Mouse (Mus musculus) layer of hippocampus, postnatal 10 days (tissue): Measurements from ENCODE around the gene Serinc2. TPM values are rescaled to one million over a fixed set of nuclear protein-coding genes. Genes with fewer than 3 reads are reported as not detected.

Experiments
- DNase-seq, 2 experiments: peaks; one replicate each; pipeline ENCODE4 v3.0.0; 2021; ENCODE audit warnings: low spot score in 2 of 2
- long read RNA-seq: library from polyadenylated mRNA; stranded (forward); transcript quantifications from one replicate; pipeline ENCODE4 v2.0.0, GENCODE M21; 2023
- total RNA-seq, 2 experiments: library from RNA; stranded (reverse); gene quantifications; 2 replicates each; pipeline ENCODE4 v1.2.3; 2021

Gene Serinc2
- total RNA-seq, result 1 to 10 TPM; 6.3 to 6.4 TPM
- long read RNA-seq, transcript Serinc2-201 (10 exons, 1,878 nt), result major isoform, 8 of 11 reads
- long read RNA-seq, partial matches to known transcripts, result 0 of 11 reads
- long read RNA-seq, other reads (novel, unspliced or antisense), result 3 of 11 reads

DNA sequence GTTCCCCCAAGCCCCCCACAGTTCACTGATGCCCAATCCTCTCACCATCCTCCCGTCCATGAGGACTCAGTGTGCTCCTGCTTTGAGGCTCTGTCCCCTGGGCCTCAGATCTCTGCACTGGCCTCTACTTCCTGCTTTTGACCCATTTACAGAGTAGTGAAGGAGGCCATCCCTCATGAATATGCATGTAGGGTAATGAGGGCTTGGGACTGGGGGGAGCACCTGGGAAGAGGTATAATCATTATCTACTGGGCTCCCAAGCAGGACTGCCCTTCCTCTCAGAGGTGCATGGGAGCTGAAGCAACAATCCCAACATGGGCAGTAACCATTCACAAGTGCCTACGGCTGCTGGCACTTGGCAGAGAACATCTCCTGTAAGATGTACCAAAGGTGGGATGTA, at the start of gene Serinc2:
Serinc2 (minus strand) TSS at position 101 of the 400 bp plus-strand sequence.
- no peak for DNase-seq

DNA sequence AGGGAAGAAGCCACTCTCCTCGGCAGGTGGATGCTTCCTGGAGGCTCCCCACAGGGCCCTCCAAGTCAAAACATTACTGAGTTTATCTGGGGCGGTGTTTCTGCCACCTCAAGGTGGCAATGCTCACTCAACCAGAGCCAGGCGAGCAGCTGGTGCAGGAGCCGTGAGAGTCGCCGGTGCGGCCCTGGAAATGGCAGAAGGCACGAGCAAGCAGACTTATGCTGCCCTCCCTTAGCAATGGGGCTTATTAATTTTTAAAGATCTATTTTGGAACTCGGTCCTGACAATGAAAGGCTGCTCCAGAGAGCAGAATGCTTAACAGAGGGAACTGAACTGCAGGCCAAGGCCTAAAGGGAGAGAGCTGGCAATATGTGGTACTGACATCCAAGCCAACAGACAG, 48.4 kb upstream of the Serinc2 start:
- DNase-seq, result peak in 1 of 2 experiments; percentile 25

- no peak for DNase-seq
Observed at GRCm38 (mm10) chr4:130325446-130325845, 46.4 kb upstream of the Serinc2 start.

GRCm38 (mm10) chr4:130323607-130324006, 44.6 kb upstream of the Serinc2 start:
- no peak for DNase-seq

GRCm38 (mm10) chr4:130323165-130323564, 44.2 kb upstream of the Serinc2 start:
- no peak for DNase-seq

- DNase-seq, result no peak
Observed at GRCm38 (mm10) chr4:130322567-130322966, 43.6 kb upstream of the Serinc2 start.

DNA sequence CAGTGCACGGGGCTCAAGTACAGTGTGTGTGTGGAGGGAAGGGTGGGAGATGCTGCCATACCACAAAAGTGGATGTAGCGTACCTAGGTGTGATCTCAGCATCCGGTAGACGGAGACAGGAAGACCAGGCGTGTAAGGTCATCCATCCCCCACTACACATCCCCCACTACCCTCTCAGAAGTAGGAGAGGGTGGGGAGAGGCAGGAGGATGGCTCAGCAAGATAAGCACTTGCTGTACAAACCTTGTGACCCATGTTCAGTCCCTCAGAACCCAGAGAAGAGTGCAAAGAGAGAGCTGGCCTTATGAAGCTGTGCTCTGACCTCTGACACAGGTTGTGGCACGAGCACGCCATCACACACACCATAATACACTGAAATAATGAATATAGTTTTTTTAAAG, 42.6 kb upstream of the Serinc2 start:
- DNase-seq, result no peak

GRCm38 (mm10) chr4:130319564-130319963, 40.6 kb upstream of the Serinc2 start:
- DNase-seq, result no peak

GRCm38 (mm10) chr4:130318122-130318521, 39.1 kb upstream of the Serinc2 start:
- no peak for DNase-seq

DNA sequence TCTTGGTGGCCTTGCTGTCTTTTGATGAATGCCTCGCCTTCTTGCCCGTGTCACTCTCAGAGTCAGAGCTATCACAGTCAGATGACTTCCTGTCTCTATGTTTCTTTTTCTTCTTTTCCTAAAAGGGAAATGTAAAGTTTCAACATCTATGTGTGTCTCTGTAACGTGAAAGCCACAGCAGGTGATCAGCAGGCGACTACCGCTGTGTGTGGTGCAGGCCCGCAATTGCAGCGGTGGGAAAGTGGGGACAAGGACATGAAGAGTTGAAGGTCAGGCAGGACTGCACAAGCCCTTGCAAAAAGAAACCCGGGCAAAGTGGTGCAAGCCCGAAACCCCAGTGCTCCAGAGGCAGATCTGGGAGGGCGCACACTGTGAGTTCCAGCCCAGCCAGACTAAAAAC, 37.7 kb upstream of the Serinc2 start:
- no peak for DNase-seq

DNA sequence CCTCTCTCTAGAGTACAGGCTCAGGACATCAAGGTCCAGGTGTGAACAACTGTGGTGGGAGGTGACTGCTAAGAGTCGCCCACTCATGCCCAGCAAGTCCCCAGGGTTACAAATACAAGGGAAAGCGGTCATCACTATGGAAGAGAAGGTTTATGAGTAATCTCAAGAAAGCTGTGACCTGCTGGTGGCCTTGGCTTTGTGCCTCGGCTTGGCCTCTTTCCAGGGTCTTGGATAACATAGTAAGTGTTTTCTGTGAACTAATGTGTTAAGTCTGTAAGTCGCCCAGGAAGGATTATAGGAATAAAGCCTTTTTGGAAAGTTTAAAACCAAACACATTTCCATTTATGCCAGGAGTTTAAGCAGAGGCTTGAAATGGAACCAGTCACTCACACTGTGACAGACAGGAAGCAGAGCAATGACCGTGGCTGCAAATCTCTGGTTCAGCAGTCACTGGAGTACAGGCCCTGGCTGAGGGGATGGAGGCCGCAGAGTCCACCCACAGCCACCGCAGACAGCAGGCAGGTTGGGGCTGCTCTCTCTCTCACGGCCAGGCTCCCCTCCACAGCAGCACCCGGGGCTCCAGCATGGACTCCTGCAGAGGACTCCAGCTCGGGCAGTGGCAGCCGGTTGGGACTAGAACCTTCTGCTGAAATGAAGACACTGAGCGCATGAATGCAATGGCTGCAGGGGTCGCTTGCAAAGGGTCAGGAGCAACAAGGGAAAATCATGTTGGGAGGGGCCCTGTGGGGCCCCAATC, 36.9 kb upstream of the Serinc2 start:
- DNase-seq, result no peak

DNA sequence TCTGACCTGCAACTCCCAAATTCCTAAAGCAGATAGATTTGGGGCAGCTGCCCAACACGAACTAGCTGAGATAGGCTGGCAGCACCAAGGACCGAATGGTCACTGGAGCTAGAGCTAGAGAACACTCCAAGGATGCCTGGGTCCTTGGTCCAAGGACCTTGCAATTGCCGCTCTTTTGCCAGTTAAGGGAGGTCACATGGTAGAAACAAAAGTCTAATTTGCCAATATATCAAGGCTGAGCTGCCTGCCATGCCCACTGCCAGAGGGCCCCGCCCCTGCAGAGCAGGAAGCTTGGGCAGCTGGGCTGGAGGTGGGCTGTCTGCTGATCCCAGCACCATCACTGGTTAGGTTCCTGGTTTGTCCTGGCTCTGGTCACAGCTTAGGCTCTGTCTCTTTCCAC, 34.5 kb upstream of the Serinc2 start:
- no peak for DNase-seq

GRCm38 (mm10) chr4:130312526-130312925, 33.5 kb upstream of the Serinc2 start:
- no peak for DNase-seq

DNA sequence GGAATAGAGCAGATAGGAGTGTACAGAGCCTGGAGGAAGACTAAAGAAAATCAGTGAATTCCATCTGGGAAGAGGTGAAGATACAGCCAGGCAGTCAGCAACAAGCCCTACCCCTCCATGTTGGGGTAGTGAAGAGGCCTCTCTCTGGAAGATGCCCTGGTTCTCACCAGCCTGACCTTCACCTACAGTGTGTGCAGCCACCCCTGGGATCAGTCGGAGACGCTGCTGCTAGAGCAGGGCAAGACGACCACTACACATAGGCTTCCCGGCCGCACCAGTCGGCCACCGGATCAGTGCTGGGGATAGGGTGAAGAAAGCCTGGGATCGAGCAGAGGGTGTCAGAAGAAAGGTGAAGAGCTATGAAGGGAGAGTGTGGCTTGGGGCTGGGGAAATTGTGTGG, 30.2 kb upstream of the Serinc2 start:
- no peak for DNase-seq

- peak; percentile 57 to 72 for DNase-seq
Observed at GRCm38 (mm10) chr4:130308231-130309081, 29.5 kb upstream of the Serinc2 start, which contains the start of the genes Fabp3 and Gm10570. Gene Fabp3 (plus strand): TSS chr4:130308595. Gene Gm10570 (minus strand): TSS chr4:130308674.

DNA sequence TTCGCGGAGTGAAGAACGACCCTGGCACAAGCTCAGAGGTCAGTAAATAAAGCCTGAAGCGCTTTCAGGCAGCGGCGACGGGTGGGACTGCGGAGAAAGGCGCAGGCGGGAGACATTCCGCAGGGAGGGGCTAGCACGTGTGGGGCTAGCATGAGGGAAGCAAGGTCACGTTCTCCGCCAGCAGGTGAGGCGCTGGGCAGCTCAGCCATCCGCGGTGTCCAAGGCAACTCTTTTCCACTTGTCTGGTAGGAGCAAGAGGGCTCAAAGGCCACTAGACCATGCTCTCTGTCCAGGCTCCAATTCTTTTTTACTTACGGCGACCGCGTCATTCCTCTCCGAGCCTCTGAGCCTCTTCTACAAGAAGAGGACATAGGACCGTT, 28.8 kb upstream of the Serinc2 start:
- DNase-seq, result peak; percentile 38 to 47

DNA sequence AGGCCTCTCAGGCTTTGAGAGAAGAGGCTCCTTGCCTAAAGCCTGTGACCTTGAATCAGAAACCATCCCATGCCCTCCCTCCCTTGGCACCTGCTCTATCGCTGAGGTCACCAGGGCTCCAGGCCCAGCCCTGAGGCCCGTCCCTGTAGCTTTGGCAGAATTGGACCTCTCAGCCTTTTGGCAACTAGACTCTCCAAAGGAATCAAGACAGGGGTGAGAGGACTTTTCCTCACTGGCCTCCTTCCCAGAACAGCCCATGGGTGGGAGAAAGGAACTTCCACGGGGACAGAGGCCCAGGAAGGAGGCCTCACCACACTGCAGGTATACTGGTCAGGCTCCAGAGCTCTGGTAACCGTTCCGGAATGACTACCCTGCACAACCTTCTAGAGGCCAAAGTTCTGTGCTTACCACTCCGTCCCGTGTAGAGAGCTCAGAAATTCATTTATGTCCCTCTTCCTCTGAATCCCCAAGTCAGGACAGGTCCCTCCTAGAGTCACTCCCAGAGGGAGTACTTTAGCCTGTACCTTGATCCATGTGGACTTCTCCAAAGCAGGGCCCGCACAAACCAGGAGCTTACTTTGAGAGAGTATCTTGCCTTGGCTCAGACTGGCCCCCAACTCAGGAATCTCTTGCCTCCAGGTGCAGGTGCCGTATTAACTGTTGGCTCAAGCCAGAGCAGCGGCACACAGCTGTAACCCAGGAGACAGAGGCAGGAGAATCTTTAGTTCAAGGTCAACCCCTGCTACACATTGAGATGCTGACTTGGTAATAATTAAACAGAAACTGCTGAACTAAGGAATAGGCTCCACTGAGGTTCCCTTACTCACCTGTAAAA, 28.0 kb upstream of the Serinc2 start:
- no peak for DNase-seq

DNA sequence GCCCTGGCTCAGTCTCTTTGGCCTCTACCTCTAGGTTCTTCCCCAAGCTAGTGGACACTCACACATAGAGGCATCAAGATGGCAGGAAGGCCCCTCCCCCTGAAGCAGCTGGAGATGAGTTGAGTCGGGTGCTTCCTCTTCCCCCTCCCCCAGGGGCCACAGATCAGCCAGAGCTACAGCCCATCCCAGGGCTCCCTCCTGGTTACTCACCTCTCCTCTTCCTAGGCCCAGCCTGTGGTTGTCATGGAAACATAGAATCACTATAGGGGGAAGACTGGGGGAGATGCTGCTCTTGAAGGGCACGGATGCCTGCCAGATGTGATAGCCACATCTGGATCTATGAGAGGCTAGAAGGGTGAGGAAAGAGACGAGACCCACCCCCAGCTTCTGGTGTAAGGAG, 25.7 kb upstream of the Serinc2 start:
- DNase-seq, result no peak

- no peak for DNase-seq
Observed at GRCm38 (mm10) chr4:130302285-130302870, 23.4 kb upstream of the Serinc2 start.

DNA sequence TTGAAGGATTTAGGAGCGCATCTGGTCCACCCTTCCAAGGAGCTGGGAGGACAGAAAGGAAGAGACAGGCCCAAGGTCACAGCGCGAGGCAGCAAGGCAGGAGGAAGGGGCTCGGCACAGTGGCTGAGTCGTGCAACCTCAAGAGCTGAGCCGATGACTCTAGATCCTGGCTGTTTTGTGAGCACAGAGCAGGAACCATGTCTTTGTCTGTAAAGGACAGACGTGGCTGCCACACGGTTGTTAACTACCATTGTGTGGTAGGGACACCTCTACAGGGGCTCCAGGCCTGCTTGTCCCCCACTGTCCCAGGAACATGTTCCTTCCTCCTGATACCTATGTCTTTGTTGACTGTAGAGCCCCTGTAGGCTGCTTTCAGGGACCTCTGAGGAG, 20.6 kb upstream of the Serinc2 start:
- no peak for DNase-seq
